Comparison of ENCODE assay signal across 12 mouse cellular contexts in genomic region chr4:64521883-64522282, GRCm38 (mm10).
DNase-seq lines count a peak whose midpoint lies in the region; ATAC-seq and TF ChIP-seq lines count a peak whose summit lies in the region.
"Had no signal": no experiment of that assay in that cellular context is flagged by ENCODE, and none has a peak within 500 bp of the region (broad histone marks: within the 10 kb centered on the region; RNA-seq: fewer than 3 reads in every experiment).

No protein-coding gene starts in this region.

- H3K4me2 ChIP-seq in hindbrain, embryonic 11.5 days (replicated peaks; ENCODE audit: low read depth, low read length), result no peak overlapping the region
- H3K4me2 ChIP-seq: kidney, embryonic 15.5 days had no signal

- no peaks in the 10 kb centered on the region for H3K9me3 ChIP-seq in hindbrain, embryonic 11.5 days (ENCODE audit: control insufficient read depth, low read length)
- no peaks in the 10 kb centered on the region for H3K9me3 ChIP-seq in hindbrain, embryonic 10.5 days
- H3K9me3 ChIP-seq: kidney, embryonic 15.5 days had no signal

- no peaks in the 10 kb centered on the region for H3K36me3 ChIP-seq in hindbrain, embryonic 11.5 days (ENCODE audit: control insufficient read depth, insufficient read depth, low read length)
- H3K36me3 ChIP-seq in hindbrain, embryonic 10.5 days, result no peaks in the 10 kb centered on the region
- no peaks in the 10 kb centered on the region for H3K36me3 ChIP-seq in thymus, adult 2 months (ENCODE audit: control insufficient read depth, insufficient read depth, low read length)
- H3K36me3 ChIP-seq: kidney, embryonic 15.5 days had no signal

- H3K27me3 ChIP-seq in hindbrain, embryonic 11.5 days (ENCODE audit: control insufficient read depth, insufficient read depth, low read length), result no peaks in the 10 kb centered on the region
- H3K27me3 ChIP-seq in hindbrain, embryonic 10.5 days (ENCODE audit: insufficient read depth, poor library complexity, severe bottlenecking), result no peaks in the 10 kb centered on the region
- no peaks in the 10 kb centered on the region for H3K27me3 ChIP-seq in thymus, adult 2 months (ENCODE audit: control insufficient read depth, insufficient read depth, low read length)
- H3K27me3 ChIP-seq: kidney, embryonic 15.5 days had no signal

- H3K27ac ChIP-seq in hindbrain, embryonic 11.5 days (ENCODE audit: low read depth, low read length), result no peak overlapping the region
- no peak overlapping the region for H3K27ac ChIP-seq in hindbrain, embryonic 10.5 days
- no peak overlapping the region for H3K27ac ChIP-seq in thymus, adult 2 months (ENCODE audit: control insufficient read depth, insufficient read depth, low read length)
- H3K27ac ChIP-seq: kidney, embryonic 15.5 days had no signal

- TF ChIP-seq POLR2A in thymus, adult 2 months (IDR thresholded peaks at IDR 0.05; ENCODE audit: control insufficient read depth, extremely low read depth, insufficient read depth, low read length, poor library complexity), result no peak

- no peak overlapping the region for H3K9ac ChIP-seq in hindbrain, embryonic 11.5 days (ENCODE audit: low read depth, low read length)
- H3K9ac ChIP-seq: kidney, embryonic 15.5 days had no signal

- ATAC-seq in hindbrain, embryonic 11.5 days (ENCODE audit: low FRiP score), result no peak

- peak; percentile 19 for DNase-seq in hindbrain, embryonic 11.5 days (ENCODE audit: low spot score)
- no peak for DNase-seq in hindbrain, embryonic 10.5 days (ENCODE audit: low spot score)
- peak; percentile 4 for DNase-seq in lung, postnatal 10 days
- DNase-seq in lung, postnatal 4 days, result no peak
- DNase-seq in ZHBTc4 (ENCODE audit: low read depth, low spot score), result peak; percentile 26
- peak; percentile 29 for DNase-seq in retina, postnatal 1 day
- no peak for DNase-seq in thymus, adult 2 months
- no peak for DNase-seq in thymus, postnatal 36 days
- DNase-seq: adrenal gland, adult 2 months; gastrocnemius, postnatal 14 days; right cerebral cortex, postnatal 4 days had no signal

- H3K4me1 ChIP-seq in hindbrain, embryonic 11.5 days (replicated peaks; ENCODE audit: control insufficient read depth, insufficient read depth, low read length), result no peaks in the 10 kb centered on the region
- no peaks in the 10 kb centered on the region for H3K4me1 ChIP-seq in hindbrain, embryonic 10.5 days (replicated peaks)
- no peaks in the 10 kb centered on the region for H3K4me1 ChIP-seq in thymus, adult 2 months (replicated peaks; ENCODE audit: control insufficient read depth, insufficient read depth, low read length)
- H3K4me1 ChIP-seq: kidney, embryonic 15.5 days had no signal

- TF ChIP-seq CTCF in thymus, adult 2 months (IDR thresholded peaks at IDR 0.05; ENCODE audit: borderline replicate concordance, control insufficient read depth, extremely low read depth, insufficient read depth, low read length, poor library complexity), result no peak

- no peak overlapping the region for H3K4me3 ChIP-seq in hindbrain, embryonic 11.5 days (ENCODE audit: low read depth, low read length)
- H3K4me3 ChIP-seq in hindbrain, embryonic 10.5 days, result no peak overlapping the region
- H3K4me3 ChIP-seq in thymus, adult 2 months (ENCODE audit: control insufficient read depth, insufficient read depth, low read length), result no peak overlapping the region
- H3K4me3 ChIP-seq: kidney, embryonic 15.5 days had no signal

Comparison
In these comparisons a context has a peak if more than half of its experiments do, and no peak if none do; other contexts are left out.
1. DNase-seq: peak in hindbrain, embryonic 11.5 days (single experiment), lung, postnatal 10 days (single experiment), ZHBTc4 (single experiment) and retina, postnatal 1 day (single experiment); none in hindbrain, embryonic 10.5 days (single experiment), lung, postnatal 4 days (0 of 2), thymus, adult 2 months (single experiment) and thymus, postnatal 36 days (0 of 2).